Mouse (Mus musculus): ENCODE data around the gene Cdc45. TPM values are rescaled to one million over a fixed set of nuclear protein-coding genes. Genes with fewer than 3 reads are reported as not detected.

Cdc45 gene
- total RNA-seq, 2 experiments from 2014 or later: 2.3 to 2.8 TPM

DNA sequence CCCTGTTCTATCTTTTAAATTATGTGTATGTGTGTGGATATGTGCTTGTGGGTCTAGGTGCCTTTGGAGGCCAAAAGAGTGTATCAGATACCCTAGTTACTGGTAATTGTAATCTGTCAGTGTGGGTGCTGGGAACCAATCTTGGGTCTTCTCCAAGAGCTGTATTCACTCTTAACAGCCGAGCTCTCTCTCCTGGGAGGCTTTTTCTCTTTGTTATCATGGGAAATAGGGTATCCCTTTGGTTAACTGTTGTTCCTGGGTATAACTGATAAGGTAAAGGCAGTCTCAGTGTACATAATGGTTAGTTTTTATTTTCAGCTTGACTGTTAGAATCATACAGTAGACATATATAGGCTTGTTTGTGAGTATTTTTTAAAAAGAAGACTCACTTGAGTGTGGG is 10.6 kb upstream of the Cdc45 start:
- no peak for TF ChIP-seq CTCF (conservative IDR thresholded peaks at IDR 0.05)
- peak overlapping the region; percentile 73 for H3K27ac ChIP-seq

DNA sequence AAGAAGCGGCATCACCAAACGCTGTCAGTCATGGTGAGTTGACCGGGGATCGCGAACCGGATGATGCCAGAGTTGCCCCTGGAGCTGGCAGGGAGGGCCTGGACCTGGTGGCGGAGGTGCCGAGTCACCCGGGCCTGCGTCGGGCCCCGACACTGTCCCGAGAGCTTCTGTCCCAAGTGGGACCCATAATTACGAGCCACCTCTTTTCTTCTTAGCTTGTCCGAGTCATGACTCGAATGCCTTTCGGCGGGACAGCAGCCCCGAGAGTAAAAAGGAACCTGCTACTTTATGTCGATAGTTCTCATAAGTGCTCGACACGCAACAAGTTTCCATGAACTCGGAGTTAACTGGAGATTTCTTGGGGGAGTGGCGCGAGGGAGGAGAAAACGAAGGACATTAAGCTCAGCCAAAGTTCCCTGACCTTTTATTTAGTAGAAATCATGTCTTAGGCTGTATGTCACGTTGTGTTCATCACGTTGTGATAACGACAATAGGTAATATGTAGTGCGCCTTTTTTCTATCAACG is 661 bp upstream of the Cdc45 start:
- TF ChIP-seq CTCF (conservative IDR thresholded peaks at IDR 0.05): no peak

More for the DNA sequence above, 10.6 kb upstream of the Cdc45 start:
- H3K4me3 ChIP-seq: no peak overlapping the region
- DNase-seq (ENCODE audit: low spot score in 2 of 2): no peak

DNA sequence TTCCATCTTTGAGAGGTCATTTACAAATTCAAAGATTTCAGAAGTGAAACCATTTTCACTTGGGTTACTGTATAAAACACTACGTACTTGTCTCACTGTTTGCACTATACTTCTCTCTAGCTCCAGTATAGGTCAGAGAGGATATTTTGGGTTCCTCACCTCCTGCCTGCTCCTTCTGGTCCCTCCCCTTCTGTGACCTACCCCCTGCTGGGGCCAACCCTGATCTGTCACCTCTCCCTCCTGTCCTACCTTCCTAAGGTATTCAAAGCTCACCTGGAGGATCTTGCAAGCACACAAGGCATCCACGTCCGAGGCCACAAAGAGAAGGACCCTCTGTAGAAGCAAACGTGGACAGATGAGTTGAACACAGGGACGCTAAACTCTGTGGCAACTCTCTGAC is 755 bp downstream of the Cdc45 start:
- H3K4me3 ChIP-seq: peak overlapping the region; percentile 63
- no peak overlapping the region for H3K27ac ChIP-seq
- TF ChIP-seq CTCF (conservative IDR thresholded peaks at IDR 0.05): no peak
- DNase-seq (ENCODE audit: low spot score in 2 of 2): no peak

More for the DNA sequence above, 661 bp upstream of the Cdc45 start:
- Histone ChIP-seq H3K4me3 (peak overlapping the region; percentile 63), H3K27ac (peak overlapping the region; percentile 97)
- no peak for DNase-seq (ENCODE audit: low spot score in 2 of 2)

DNA sequence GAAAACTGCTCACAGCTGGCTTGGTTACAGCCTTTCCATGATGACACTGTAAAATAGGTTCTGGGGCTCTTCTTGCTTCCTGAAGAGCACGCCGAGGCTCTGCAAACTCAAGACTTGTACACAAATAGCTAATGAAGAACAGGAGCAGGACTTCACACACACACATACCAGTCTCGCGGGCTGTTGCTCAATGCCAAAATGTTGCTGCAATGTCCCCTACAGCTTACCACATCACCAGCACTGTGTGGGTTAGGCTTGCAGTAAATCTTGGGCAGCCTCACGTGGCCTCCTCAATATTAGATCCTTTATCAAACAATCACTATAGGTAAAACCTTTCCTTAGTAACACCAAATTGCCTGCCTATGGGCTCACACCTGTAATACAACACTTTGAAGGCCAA is 2.8 kb downstream of the Cdc45 start:
- no peak for TF ChIP-seq CTCF (conservative IDR thresholded peaks at IDR 0.05)
- no peak overlapping the region for H3K4me3 ChIP-seq
- no peak overlapping the region for H3K27ac ChIP-seq
- no peak for DNase-seq (ENCODE audit: low spot score in 2 of 2)

DNA sequence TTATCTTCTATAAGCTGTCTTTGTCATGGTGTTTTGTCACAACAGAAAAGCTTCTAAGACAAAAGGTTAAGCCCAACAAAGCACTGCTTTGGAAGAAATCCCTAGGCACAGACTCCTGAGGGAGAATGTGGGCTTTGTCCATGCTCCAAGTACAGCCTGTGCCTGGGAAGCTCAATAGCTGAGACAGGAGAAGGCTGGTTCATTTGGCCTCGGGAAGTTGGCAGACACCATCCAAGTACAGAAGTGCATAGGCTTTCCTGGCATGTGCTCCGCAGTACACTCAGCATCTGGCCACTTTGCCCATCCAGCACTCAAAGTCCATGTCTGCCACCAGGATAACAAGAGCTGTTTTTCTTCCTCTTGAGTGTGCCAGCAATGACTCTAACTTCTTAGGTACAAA is 6.0 kb downstream of the Cdc45 start:
- H3K27ac ChIP-seq: no peak overlapping the region
- DNase-seq (ENCODE audit: low spot score in 2 of 2): no peak
- TF ChIP-seq CTCF (conservative IDR thresholded peaks at IDR 0.05): no peak
- H3K4me3 ChIP-seq: no peak overlapping the region

DNA sequence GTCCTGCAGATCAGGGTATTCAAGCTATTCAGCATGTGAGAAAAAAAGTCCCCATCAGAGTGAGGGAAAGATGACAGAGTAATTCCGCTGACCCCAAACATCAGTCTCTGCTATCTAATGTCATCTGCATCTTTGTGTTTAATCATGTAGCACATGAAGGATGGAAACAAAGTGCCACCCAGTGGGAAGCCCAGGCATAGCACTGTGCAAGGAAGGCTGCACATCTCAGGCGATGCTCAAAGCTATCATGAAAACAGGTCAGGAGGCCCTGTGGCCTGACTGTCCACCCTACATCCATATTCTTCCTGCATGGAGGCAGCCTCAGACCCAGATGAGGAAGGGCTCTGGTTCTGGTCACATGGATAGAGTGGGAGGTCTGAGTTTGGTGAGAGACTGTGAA is 12.9 kb downstream of the Cdc45 start:
- Histone ChIP-seq H3K27ac (no peak overlapping the region), H3K4me3 (no peak overlapping the region)
- peak; percentile 37 to 74 for DNase-seq (ENCODE audit: low spot score in 2 of 2)
- peak; percentile 99 for TF ChIP-seq CTCF (conservative IDR thresholded peaks at IDR 0.05)

DNA sequence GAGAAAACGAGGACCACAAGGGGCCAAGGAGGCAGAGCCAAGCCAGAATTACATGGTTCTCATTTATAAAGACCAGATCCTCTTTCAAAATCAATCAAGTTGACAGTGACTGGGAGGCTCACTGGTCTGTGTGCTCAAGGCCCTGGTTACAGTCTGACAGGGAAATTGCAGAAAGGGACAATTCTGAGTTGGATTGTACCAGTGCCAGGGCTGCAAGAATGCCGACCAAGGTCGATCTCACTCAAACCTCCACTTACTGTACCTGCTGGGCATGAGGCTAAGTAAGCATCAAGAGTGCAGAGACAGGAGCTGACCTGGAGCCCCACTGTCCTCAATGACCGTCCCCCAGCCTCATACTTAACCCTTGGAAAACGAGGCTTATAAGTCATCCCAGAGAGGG is 13.6 kb downstream of the Cdc45 start:
- no peak overlapping the region for H3K27ac ChIP-seq
- no peak for DNase-seq (ENCODE audit: low spot score in 2 of 2)
- no peak overlapping the region for H3K4me3 ChIP-seq
- no peak for TF ChIP-seq CTCF (conservative IDR thresholded peaks at IDR 0.05)

DNA sequence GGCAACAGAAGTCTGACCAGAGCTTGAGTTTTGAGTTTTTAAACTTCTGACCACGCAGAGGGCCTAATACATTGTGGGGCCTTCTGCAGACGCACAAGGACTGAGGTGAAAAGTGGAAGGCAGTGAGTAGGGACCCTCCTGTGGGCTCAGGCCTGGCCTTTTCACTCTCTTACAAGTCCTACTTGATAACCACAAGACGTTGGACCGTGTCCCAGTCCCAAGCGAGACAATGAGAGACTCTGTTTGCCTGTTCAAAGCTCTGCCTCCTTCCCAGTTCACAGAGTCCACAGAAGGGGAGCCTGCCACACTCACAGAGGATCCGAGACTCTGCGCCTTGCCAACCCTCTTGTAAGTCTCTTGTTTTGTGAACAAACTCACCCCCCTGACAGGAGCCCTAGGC is 15.1 kb downstream of the Cdc45 start:
- no peak for DNase-seq (ENCODE audit: low spot score in 2 of 2)
- Histone ChIP-seq H3K27ac (no peak overlapping the region), H3K4me3 (no peak overlapping the region)
- TF ChIP-seq CTCF (conservative IDR thresholded peaks at IDR 0.05): no peak

DNA sequence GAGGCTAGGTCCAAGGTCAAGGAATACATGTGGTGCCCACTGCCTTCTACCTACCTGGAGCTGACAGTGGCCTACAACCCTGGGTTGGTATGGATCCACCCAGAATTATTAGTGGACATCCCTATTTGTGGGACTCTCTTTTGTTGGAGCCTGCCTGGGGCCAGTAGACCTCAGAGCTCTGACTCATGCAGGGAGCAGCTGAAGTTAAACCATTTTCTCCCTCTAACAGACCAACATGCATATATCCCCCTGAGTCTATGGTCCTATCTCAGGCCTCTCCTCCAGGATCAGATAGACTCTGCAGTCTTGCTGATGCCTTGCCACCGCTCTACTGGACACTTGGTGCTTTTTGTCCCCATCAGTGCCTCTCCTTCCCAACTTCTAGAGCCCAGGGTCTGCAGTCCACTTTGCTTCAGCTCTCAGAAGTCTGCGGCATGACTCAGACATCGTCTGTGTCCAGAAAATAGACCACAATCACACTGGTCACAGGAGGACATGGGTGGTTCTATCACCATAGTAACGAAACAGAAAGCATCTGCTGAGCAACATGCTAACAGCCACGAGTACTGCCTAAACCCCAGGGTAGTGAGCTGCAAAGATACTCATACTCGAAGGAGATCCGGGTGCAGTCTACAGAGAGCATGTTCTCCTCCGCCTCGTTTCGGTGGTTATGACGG is 16.4 kb downstream of the Cdc45 start:
- H3K4me3 ChIP-seq: no peak overlapping the region
- TF ChIP-seq CTCF (conservative IDR thresholded peaks at IDR 0.05): no peak
- no peak overlapping the region for H3K27ac ChIP-seq
- peak in 1 of 2 experiments; percentile 16 for DNase-seq (ENCODE audit: low spot score in 2 of 2)

DNA sequence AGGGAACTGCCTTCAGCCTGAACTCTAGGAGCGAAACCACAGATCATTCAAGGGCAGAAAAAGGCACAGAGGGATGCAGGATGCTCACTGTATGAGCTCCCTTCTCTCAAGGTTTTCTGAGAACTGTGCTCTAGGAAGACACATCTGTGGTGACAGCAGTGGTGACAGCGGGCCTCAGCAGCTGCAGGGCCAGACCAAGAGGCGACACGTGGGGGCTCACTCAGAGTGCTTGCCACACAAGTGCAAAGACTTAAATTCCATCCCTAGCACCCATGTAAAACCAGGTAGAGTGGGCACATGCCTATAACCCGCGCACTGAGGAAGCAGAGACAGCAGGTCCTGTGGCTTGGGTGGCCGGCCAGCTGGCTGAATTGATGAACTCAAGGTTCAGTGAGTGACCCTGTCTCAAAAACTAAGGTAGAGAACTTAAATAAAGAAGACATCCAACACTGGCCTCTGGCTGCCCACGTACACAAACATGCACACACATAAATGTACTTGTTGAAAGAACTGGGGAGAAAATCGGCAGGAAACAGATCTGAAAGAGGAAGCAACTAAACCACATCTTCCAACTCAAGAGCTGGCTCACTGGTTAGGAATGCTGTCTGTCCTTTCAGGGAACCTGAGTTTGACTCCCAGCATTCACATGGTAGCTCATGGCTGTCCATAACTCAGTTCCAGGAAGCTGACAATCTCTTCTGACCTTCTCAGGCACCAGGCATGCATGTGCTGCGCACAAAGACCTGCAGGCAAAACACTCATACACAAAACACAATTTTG is 23.0 kb downstream of the Cdc45 start:
- Histone ChIP-seq H3K4me3 (no peak overlapping the region), H3K27ac (no peak overlapping the region)
- no peak for TF ChIP-seq CTCF (conservative IDR thresholded peaks at IDR 0.05)
- no peak for DNase-seq (ENCODE audit: low spot score in 2 of 2)

DNA sequence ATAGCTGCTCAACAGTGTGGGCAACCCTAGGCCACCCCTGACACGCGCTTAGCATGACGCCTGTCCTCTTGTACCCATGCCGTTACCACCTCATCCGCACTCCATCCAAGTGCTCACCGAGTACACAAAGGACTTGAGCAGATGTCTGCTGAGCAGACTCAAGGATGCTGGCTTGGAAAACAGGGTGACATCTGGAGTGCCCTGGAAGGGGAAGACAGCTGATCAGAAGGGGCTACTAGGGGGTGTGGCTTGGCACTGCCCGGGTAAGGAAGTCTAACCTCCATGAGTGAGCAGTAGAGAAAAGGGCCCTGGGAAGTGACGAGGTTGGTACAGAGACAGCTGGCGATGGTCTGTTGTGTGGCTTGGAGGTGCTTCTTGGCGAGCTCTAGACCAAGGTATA is 25.1 kb downstream of the Cdc45 start:
- H3K4me3 ChIP-seq: no peak overlapping the region
- no peak for DNase-seq (ENCODE audit: low spot score in 2 of 2)
- H3K27ac ChIP-seq: no peak overlapping the region
- no peak for TF ChIP-seq CTCF (conservative IDR thresholded peaks at IDR 0.05)

DNA sequence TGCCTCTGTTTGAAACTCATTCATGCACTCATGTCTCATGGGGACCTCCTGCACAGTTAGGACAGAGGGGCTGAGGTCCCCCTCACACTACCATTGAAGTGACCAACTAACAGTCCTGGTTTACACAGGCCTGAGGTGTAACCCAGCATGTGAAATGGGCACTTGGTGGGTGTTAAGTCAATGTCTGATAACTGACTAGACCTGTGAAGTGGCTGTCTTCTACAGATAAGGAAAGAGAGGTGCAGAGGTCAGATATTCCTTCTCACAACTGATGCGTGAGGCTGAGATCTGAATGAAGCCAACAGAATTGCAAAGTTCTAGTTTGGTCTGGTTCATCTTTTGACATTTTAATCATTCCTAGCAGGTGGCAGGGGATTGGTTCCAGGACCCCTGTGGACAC is 26.3 kb downstream of the Cdc45 start:
- no peak overlapping the region for H3K4me3 ChIP-seq
- no peak for DNase-seq (ENCODE audit: low spot score in 2 of 2)
- no peak for TF ChIP-seq CTCF (conservative IDR thresholded peaks at IDR 0.05)
- no peak overlapping the region for H3K27ac ChIP-seq

DNA sequence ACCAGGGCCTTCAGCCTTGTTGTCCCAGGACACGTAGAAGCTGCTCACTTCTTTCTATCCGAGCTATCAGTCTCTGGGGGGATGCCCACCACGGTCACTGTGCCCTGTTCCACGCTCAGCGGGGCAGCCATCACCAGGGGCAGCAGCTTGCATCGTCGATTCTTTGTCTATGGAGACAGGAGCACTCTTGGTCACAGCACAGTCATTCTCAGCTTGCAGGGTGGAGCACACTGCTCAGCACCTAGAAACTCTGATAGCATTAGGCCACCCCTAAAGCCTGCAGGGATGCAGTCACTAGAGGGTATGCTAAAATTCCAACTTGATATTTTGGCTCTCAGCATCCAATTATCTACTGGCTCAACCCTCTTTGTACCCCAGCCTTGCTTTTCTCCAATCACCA is 26.8 kb downstream of the Cdc45 start:
- no peak for DNase-seq (ENCODE audit: low spot score in 2 of 2)
- no peak for TF ChIP-seq CTCF (conservative IDR thresholded peaks at IDR 0.05)
- no peak overlapping the region for H3K4me3 ChIP-seq
- no peak overlapping the region for H3K27ac ChIP-seq

DNA sequence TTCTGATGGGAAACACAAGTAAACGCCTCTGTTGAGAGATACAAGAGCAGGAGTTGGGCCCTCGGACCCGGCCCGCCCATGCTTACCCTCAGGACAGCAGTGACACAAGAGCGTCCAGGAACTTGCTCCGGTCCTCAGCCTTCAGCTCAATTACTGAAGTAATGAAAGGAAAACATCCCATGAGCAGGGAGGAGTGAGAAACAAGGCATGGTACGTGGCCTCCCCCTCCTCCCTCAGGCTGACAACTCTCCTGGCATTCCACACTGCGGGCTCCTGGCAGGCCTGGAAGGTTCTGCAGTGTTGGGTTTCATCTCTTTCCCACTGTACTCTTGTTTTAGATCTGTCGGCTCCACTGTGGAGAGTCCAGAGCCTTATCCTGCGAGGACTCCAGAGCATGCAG is 30.0 kb downstream of the Cdc45 start:
- Histone ChIP-seq H3K27ac (no peak overlapping the region), H3K4me3 (no peak overlapping the region)
- no peak for DNase-seq (ENCODE audit: low spot score in 2 of 2)
- no peak for TF ChIP-seq CTCF (conservative IDR thresholded peaks at IDR 0.05)
